Mouse (Mus musculus) cortical plate, adult 2 months (tissue): Measurements from ENCODE around the gene Polrmt.

ENCODE experiments used
- CTCF ChIP-seq: fragments of 200-500 bp; IDR thresholded peaks from 2 replicates; pipeline ENCODE4 v1.5.1; 2011; ENCODE audit warnings: mild to moderate bottlenecking, control low read depth, low read length; ENCODE audit not compliant: insufficient read depth; ENCODE audit errors: extremely low read depth
- POLR2A ChIP-seq: fragments of 200-500 bp; IDR thresholded peaks from 2 replicates; pipeline ENCODE4 v1.6.1; 2011; ENCODE audit warnings: mild to moderate bottlenecking, low read length, control low read depth; ENCODE audit not compliant: insufficient read depth; ENCODE audit errors: extremely low read depth

DNA sequence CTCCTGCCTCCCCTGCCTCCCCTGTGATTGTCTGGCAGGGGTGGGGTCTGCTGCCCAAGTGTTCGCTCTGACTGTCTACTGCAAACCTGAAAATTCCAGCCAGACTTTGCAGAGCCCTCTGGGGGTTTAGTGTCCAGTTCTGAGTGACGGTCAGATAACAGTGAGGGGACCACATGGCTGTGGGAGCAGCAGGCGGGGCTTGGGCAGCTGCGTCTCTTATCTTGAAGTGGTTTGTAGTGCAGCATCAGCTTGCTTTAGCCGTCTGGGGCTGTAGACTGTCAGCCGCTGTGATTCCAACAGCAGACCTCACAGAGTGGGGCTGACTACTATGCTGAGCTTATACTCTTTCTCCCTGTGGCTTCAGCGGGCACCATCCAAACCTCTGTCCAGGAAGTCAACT lies 37.1 kb downstream of the Polrmt start:
- no peak for TF ChIP-seq CTCF
- no peak for TF ChIP-seq POLR2A
